Mouse (Mus musculus) hindbrain, embryonic 10.5 days (tissue): ENCODE measurements around the gene Sacm1l. TPM values are rescaled to one million over a fixed set of nuclear protein-coding genes. Genes with fewer than 3 reads are reported as not detected.

ENCODE experiments used
- DNase-seq: peaks from one replicate; pipeline ENCODE4 v3.0.0-alpha.2; 2017; ENCODE audit warnings: low spot score
- H3K27ac ChIP-seq: fragments of 300-500 bp; sonication (generic); 2 replicates; pipeline ENCODE4 v1.5.1; 2016; ENCODE audit warnings: mild to moderate bottlenecking, moderate library complexity
- H3K27me3 ChIP-seq: fragments of 300-500 bp; sonication (generic); 2 replicates; pipeline ENCODE4 v1.6.1; 2016; ENCODE audit warnings: mild to moderate bottlenecking; ENCODE audit not compliant: poor library complexity, insufficient read depth, severe bottlenecking
- H3K36me3 ChIP-seq: fragments of 300-500 bp; sonication (generic); 2 replicates; pipeline ENCODE4 v1.6.1; 2016; ENCODE audit warnings: mild to moderate bottlenecking, moderate library complexity
- H3K4me1 ChIP-seq: fragments of 300-500 bp; sonication (generic); replicated peaks from 2 replicates; pipeline ENCODE4 v1.6.1; 2016; ENCODE audit warnings: mild to moderate bottlenecking
- H3K4me3 ChIP-seq: fragments of 300-500 bp; sonication (generic); 2 replicates; pipeline ENCODE4 v1.5.1; 2016; ENCODE audit warnings: mild to moderate bottlenecking, moderate library complexity
- H3K9me3 ChIP-seq: fragments of 300-500 bp; sonication (generic); 2 replicates; pipeline ENCODE4 v1.6.1; 2016; ENCODE audit warnings: mild to moderate bottlenecking, moderate library complexity
- WGBS: fragments of 180-500 bp; shearing (Covaris S2); methylation state at CpG from one replicate; pipeline ENCODE4 v1.1.7; 2016; 5-methylcytosine and 5-hydroxymethylcytosine counted together
- polyA plus RNA-seq: library from polyadenylated mRNA; unstranded; fragments of >200 nt; fragmentation: Nextera tagmentation; extraction: Ambion mirVana; gene quantifications from 2 replicates; pipeline ENCODE4 v1.2.1, GENCODE M21; 2016

The Sacm1l gene
- polyA plus RNA-seq, 1 experiment from 2014 or later = 35.8 TPM

- H3K27ac ChIP-seq = no peak overlapping the region
- H3K9me3 ChIP-seq = no peaks in the 10 kb centered on the region
- no peak overlapping the region for H3K4me3 ChIP-seq
- no peaks in the 10 kb centered on the region for H3K27me3 ChIP-seq
- H3K36me3 ChIP-seq = peaks cover 86% of the 10 kb centered on the region
- WGBS = 93% methylated on average over 2 of the region's 2 CpGs
- no peaks in the 10 kb centered on the region for H3K4me1 ChIP-seq
- DNase-seq = no peak
Measured at GRCm38 (mm10) chr9:123515087-123515486, 14.5 kb upstream of the Sacm1l start.

- Histone ChIP-seq H3K9me3 (no peaks in the 10 kb centered on the region), H3K4me1 (no peaks in the 10 kb centered on the region), H3K27ac (no peak overlapping the region), H3K27me3 (no peaks in the 10 kb centered on the region), H3K4me3 (no peak overlapping the region), H3K36me3 (peaks cover 80% of the 10 kb centered on the region)
- no peak for DNase-seq
- WGBS = 91% methylated on average over 7 of the region's 7 CpGs
Measured at GRCm38 (mm10) chr9:123516641-123517385, 12.7 kb upstream of the Sacm1l start.

GRCm38 (mm10) chr9:123518969-123519894 lies 10.3 kb upstream of the Sacm1l start:
- Histone ChIP-seq H3K27me3 (no peaks in the 10 kb centered on the region), H3K27ac (no peak overlapping the region), H3K4me1 (no peaks in the 10 kb centered on the region), H3K36me3 (peaks cover 60% of the 10 kb centered on the region), H3K4me3 (no peak overlapping the region), H3K9me3 (no peaks in the 10 kb centered on the region)
- DNase-seq = no peak
- WGBS = 90% methylated on average over 13 of the region's 13 CpGs

- Histone ChIP-seq H3K4me3 (no peak overlapping the region), H3K27me3 (no peaks in the 10 kb centered on the region), H3K9me3 (no peaks in the 10 kb centered on the region), H3K4me1 (no peaks in the 10 kb centered on the region), H3K27ac (no peak overlapping the region), H3K36me3 (peaks cover 55% of the 10 kb centered on the region)
- no peak for DNase-seq
- WGBS = 81% methylated on average over 3 of the region's 3 CpGs
Measured at GRCm38 (mm10) chr9:123520735-123521134, 8.8 kb upstream of the Sacm1l start.

- WGBS = 29% methylated on average over 3 of the region's 3 CpGs
- Histone ChIP-seq H3K4me3 (no peak overlapping the region), H3K4me1 (peaks cover 9% of the 10 kb centered on the region), H3K9me3 (no peaks in the 10 kb centered on the region), H3K27ac (no peak overlapping the region), H3K36me3 (peaks cover 25% of the 10 kb centered on the region), H3K27me3 (no peaks in the 10 kb centered on the region)
- peak; percentile 38 for DNase-seq
Measured at GRCm38 (mm10) chr9:123523676-123524075, 5.9 kb upstream of the Sacm1l start.

GRCm38 (mm10) chr9:123525095-123525494 lies 4.5 kb upstream of the Sacm1l start:
- DNase-seq = peak; percentile 47

GRCm38 (mm10) chr9:123526502-123526901 lies 3.1 kb upstream of the Sacm1l start:
- Histone ChIP-seq H3K36me3 (no peaks in the 10 kb centered on the region), H3K4me3 (no peak overlapping the region), H3K27ac (no peak overlapping the region), H3K9me3 (no peaks in the 10 kb centered on the region), H3K4me1 (peaks cover 24% of the 10 kb centered on the region), H3K27me3 (no peaks in the 10 kb centered on the region)
- WGBS = 78% methylated on average over 5 of the region's 5 CpGs
- no peak for DNase-seq

More at GRCm38 (mm10) chr9:123525095-123525494, 4.5 kb upstream of the Sacm1l start:
- no peaks in the 10 kb centered on the region for H3K27me3 ChIP-seq
- H3K9me3 ChIP-seq = no peaks in the 10 kb centered on the region
- H3K4me1 ChIP-seq = peaks cover 11% of the 10 kb centered on the region
- peaks cover 11% of the 10 kb centered on the region for H3K36me3 ChIP-seq
- no peak overlapping the region for H3K4me3 ChIP-seq
- WGBS = 0% methylated on average over 1 of the region's 1 CpGs
- H3K27ac ChIP-seq = no peak overlapping the region

- DNase-seq = no peak
- Histone ChIP-seq H3K9me3 (no peaks in the 10 kb centered on the region), H3K27me3 (no peaks in the 10 kb centered on the region), H3K4me1 (peaks cover 25% of the 10 kb centered on the region), H3K36me3 (no peaks in the 10 kb centered on the region), H3K27ac (peak overlapping the region; percentile 85), H3K4me3 (peak overlapping the region; percentile 89)
- WGBS = 32% methylated on average over 6 of the region's 6 CpGs
Measured at GRCm38 (mm10) chr9:123528087-123528925, 1.3 kb upstream of the Sacm1l start.

GRCm38 (mm10) chr9:123528926-123529295 lies 648 bp upstream of the Sacm1l start:
- DNase-seq = peak; percentile 53
- H3K9me3 ChIP-seq = no peaks in the 10 kb centered on the region
- WGBS = 1% methylated on average over 17 of the region's 17 CpGs
- no peaks in the 10 kb centered on the region for H3K36me3 ChIP-seq
- peak overlapping the region; percentile 89 for H3K4me3 ChIP-seq
- H3K4me1 ChIP-seq = peaks cover 25% of the 10 kb centered on the region
- H3K27me3 ChIP-seq = no peaks in the 10 kb centered on the region
- peak overlapping the region; percentile 85 for H3K27ac ChIP-seq

GRCm38 (mm10) chr9:123530158-123530475 lies 558 bp downstream of the Sacm1l start:
- DNase-seq = no peak
- Histone ChIP-seq H3K27me3 (no peaks in the 10 kb centered on the region), H3K27ac (peak overlapping the region; percentile 94), H3K36me3 (no peaks in the 10 kb centered on the region), H3K4me3 (peak overlapping the region; percentile 89), H3K9me3 (no peaks in the 10 kb centered on the region), H3K4me1 (peaks cover 25% of the 10 kb centered on the region)
- 0% methylated on average over 13 of the region's 13 CpGs for WGBS

- H3K9me3 ChIP-seq = no peaks in the 10 kb centered on the region
- no peak for DNase-seq
- peaks cover 25% of the 10 kb centered on the region for H3K4me1 ChIP-seq
- H3K27ac ChIP-seq = peak overlapping the region; percentile 94
- 58% methylated on average over 11 of the region's 11 CpGs for WGBS
- H3K4me3 ChIP-seq = peak overlapping the region; percentile 89
- no peaks in the 10 kb centered on the region for H3K36me3 ChIP-seq
- H3K27me3 ChIP-seq = no peaks in the 10 kb centered on the region
Measured at GRCm38 (mm10) chr9:123530566-123531130, 1.1 kb downstream of the Sacm1l start.

- H3K4me1 ChIP-seq = peaks cover 25% of the 10 kb centered on the region
- H3K4me3 ChIP-seq = peak overlapping the region; percentile 89
- H3K27ac ChIP-seq = no peak overlapping the region
- H3K27me3 ChIP-seq = no peaks in the 10 kb centered on the region
- no peaks in the 10 kb centered on the region for H3K9me3 ChIP-seq
- no peak for DNase-seq
- no peaks in the 10 kb centered on the region for H3K36me3 ChIP-seq
Measured at GRCm38 (mm10) chr9:123531234-123531633, 1.7 kb downstream of the Sacm1l start.
